Mouse (Mus musculus) embryonic facial prominence, embryonic 14.5 days (tissue): ENCODE measurements around the gene Cxcl10. TPM values are rescaled to one million over a fixed set of nuclear protein-coding genes. Genes with fewer than 3 reads are reported as not detected.

Experiments used
- ATAC-seq: fragments of 200-750 bp; cut with Nextera tagmentation; 2 replicates; pipeline ENCODE4 v1.8.0; 2017; ENCODE audit warnings: low read depth, moderate number of reproducible peaks, moderate TSS enrichment
- DNase-seq: peaks from one replicate; pipeline ENCODE4 v3.0.0-alpha.2; 2015; ENCODE audit warnings: low spot score
- H3K27ac ChIP-seq: fragments of 300-500 bp; sonication (generic); replicated peaks from 2 replicates; pipeline ENCODE4 v1.5.1; 2014; ENCODE audit warnings: low read depth, mild to moderate bottlenecking, low read length, moderate library complexity
- H3K27me3 ChIP-seq: fragments of 300-500 bp; sonication (generic); replicated peaks from 2 replicates; pipeline ENCODE4 v1.6.1; 2014; ENCODE audit warnings: low read length; ENCODE audit not compliant: control insufficient read depth, insufficient read depth
- H3K36me3 ChIP-seq: fragments of 300-500 bp; sonication (generic); 2 replicates; pipeline ENCODE4 v1.6.1; 2014; ENCODE audit warnings: low read length, mixed read lengths; ENCODE audit not compliant: control insufficient read depth, insufficient read depth
- H3K4me1 ChIP-seq: fragments of 300-500 bp; sonication (generic); 2 replicates; pipeline ENCODE4 v1.6.1; 2014; ENCODE audit warnings: antibody characterized with exemption, low read length; ENCODE audit not compliant: control insufficient read depth, insufficient read depth
- H3K4me2 ChIP-seq: fragments of 300-500 bp; sonication (generic); 2 replicates; pipeline ENCODE4 v1.6.1; 2014; ENCODE audit warnings: low read depth, mild to moderate bottlenecking, low read length, moderate library complexity, mixed read lengths
- H3K4me3 ChIP-seq: fragments of 300-500 bp; sonication (generic); 2 replicates; pipeline ENCODE4 v1.5.1; 2014; ENCODE audit warnings: low read depth, mild to moderate bottlenecking, low read length
- H3K9ac ChIP-seq: fragments of 300-500 bp; sonication (generic); 2 replicates; pipeline ENCODE4 v1.6.1; 2014; ENCODE audit warnings: low read depth, mild to moderate bottlenecking, low read length, moderate library complexity, mixed read lengths
- H3K9me3 ChIP-seq: fragments of 300-500 bp; sonication (generic); 2 replicates; pipeline ENCODE4 v1.6.1; 2016; ENCODE audit warnings: low read length; ENCODE audit not compliant: control insufficient read depth
- WGBS: fragments of 180-500 bp; shearing (Covaris S2); extraction: QIAGEN DNeasy Blood & Tissue Kit; methylation state at CpG from one replicate; pipeline ENCODE4 v1.1.7; 2014; 5-methylcytosine and 5-hydroxymethylcytosine counted together
- polyA plus RNA-seq: library from polyadenylated mRNA; unstranded; fragments of >200 nt; fragmentation: Nextera tagmentation; extraction: Ambion mirVana; gene quantifications from 2 replicates; pipeline ENCODE4 v1.2.1, GENCODE M21; 2014

Gene Cxcl10
- polyA plus RNA-seq, 1 experiment from 2014 or later: 1.9 TPM

GRCm38 (mm10) chr5:92374721-92375142 lies 26.0 kb upstream of the Cxcl10 start:
- 72% methylated on average over 6 of the region's 6 CpGs for WGBS
- no peaks in the 10 kb centered on the region for H3K27me3 ChIP-seq
- H3K9ac ChIP-seq: no peak overlapping the region
- ATAC-seq (no peak), DNase-seq (no peak)
- H3K27ac ChIP-seq: no peak overlapping the region
- no peaks in the 10 kb centered on the region for H3K9me3 ChIP-seq
- H3K4me3 ChIP-seq: no peak overlapping the region
- no peak overlapping the region for H3K4me2 ChIP-seq
- no peaks in the 10 kb centered on the region for H3K36me3 ChIP-seq
- peaks cover 3% of the 10 kb centered on the region; the same call in 1 of the 2 replicates for H3K4me1 ChIP-seq

GRCm38 (mm10) chr5:92372605-92373004 lies 23.9 kb upstream of the Cxcl10 start:
- ATAC-seq: no peak
- H3K4me3 ChIP-seq: no peak overlapping the region
- no peak overlapping the region for H3K27ac ChIP-seq
- no peak overlapping the region for H3K4me2 ChIP-seq
- WGBS: 72% methylated on average over 2 of the region's 2 CpGs
- no peaks in the 10 kb centered on the region for H3K9me3 ChIP-seq
- 0 out of 2 replicates have a peak, but pooled peaks cover 5% of the 10 kb centered on the region for H3K4me1 ChIP-seq
- no peaks in the 10 kb centered on the region for H3K36me3 ChIP-seq
- no peaks in the 10 kb centered on the region for H3K27me3 ChIP-seq
- no peak for DNase-seq
- H3K9ac ChIP-seq: no peak overlapping the region

- DNase-seq (no peak), ATAC-seq (peak; percentile 44; the same call in 1 of the 2 replicates)
- no peaks in the 10 kb centered on the region for H3K36me3 ChIP-seq
- no peak overlapping the region for H3K9ac ChIP-seq
- no peak overlapping the region for H3K27ac ChIP-seq
- no peaks in the 10 kb centered on the region for H3K9me3 ChIP-seq
- 0 out of 2 replicates have a peak, but pooled peaks cover 5% of the 10 kb centered on the region for H3K4me1 ChIP-seq
- H3K27me3 ChIP-seq: no peaks in the 10 kb centered on the region
- no peak overlapping the region for H3K4me2 ChIP-seq
- no peak overlapping the region for H3K4me3 ChIP-seq
- 59% methylated on average over 14 of the region's 14 CpGs for WGBS
Observed at GRCm38 (mm10) chr5:92371361-92371976, 22.8 kb upstream of the Cxcl10 start.

- Histone ChIP-seq H3K4me3 (no peak overlapping the region), H3K27me3 (no peaks in the 10 kb centered on the region), H3K27ac (no peak overlapping the region), H3K4me2 (no peak overlapping the region), H3K36me3 (no peaks in the 10 kb centered on the region), H3K9me3 (no peaks in the 10 kb centered on the region), H3K9ac (no peak overlapping the region), H3K4me1 (0 out of 2 replicates have a peak, but pooled peaks cover 5% of the 10 kb centered on the region)
- DNase-seq (no peak), ATAC-seq (no peak)
- 78% methylated on average over 6 of the region's 6 CpGs for WGBS
Observed at GRCm38 (mm10) chr5:92370891-92371290, 22.2 kb upstream of the Cxcl10 start.

GRCm38 (mm10) chr5:92370392-92370791 lies 21.7 kb upstream of the Cxcl10 start:
- Histone ChIP-seq H3K4me3 (no peak overlapping the region), H3K27me3 (no peaks in the 10 kb centered on the region), H3K4me1 (0 out of 2 replicates have a peak, but pooled peaks cover 5% of the 10 kb centered on the region), H3K4me2 (no peak overlapping the region), H3K9ac (no peak overlapping the region), H3K36me3 (no peaks in the 10 kb centered on the region), H3K27ac (no peak overlapping the region), H3K9me3 (no peaks in the 10 kb centered on the region)
- no peak for ATAC-seq
- 80% methylated on average over 6 of the region's 6 CpGs for WGBS
- DNase-seq: no peak

GRCm38 (mm10) chr5:92369151-92369994 lies 20.7 kb upstream of the Cxcl10 start:
- Histone ChIP-seq H3K4me3 (no peak overlapping the region), H3K4me2 (no peak overlapping the region), H3K27me3 (no peaks in the 10 kb centered on the region), H3K9me3 (no peaks in the 10 kb centered on the region), H3K27ac (no peak overlapping the region), H3K4me1 (0 out of 2 replicates have a peak, but pooled peaks cover 5% of the 10 kb centered on the region), H3K9ac (no peak overlapping the region), H3K36me3 (no peaks in the 10 kb centered on the region)
- ATAC-seq (peak; percentile 83; the same call in 1 of the 2 replicates), DNase-seq (peak; percentile 50)
- 70% methylated on average over 13 of the region's 13 CpGs for WGBS

- Histone ChIP-seq H3K27me3 (no peaks in the 10 kb centered on the region), H3K9ac (no peak overlapping the region), H3K4me2 (no peak overlapping the region), H3K36me3 (no peaks in the 10 kb centered on the region), H3K4me1 (0 out of 2 replicates have a peak, but pooled peaks cover 5% of the 10 kb centered on the region), H3K27ac (no peak overlapping the region), H3K9me3 (no peaks in the 10 kb centered on the region), H3K4me3 (no peak overlapping the region)
- WGBS: 49% methylated on average over 10 of the region's 10 CpGs
- DNase-seq (peak; percentile 52), ATAC-seq (peak; percentile 30; the same call in 1 of the 2 replicates)
Observed at GRCm38 (mm10) chr5:92368392-92368791, 19.7 kb upstream of the Cxcl10 start.

- H3K9me3 ChIP-seq: no peaks in the 10 kb centered on the region
- H3K4me3 ChIP-seq: no peak overlapping the region
- 0 out of 2 replicates have a peak, but pooled peaks cover 5% of the 10 kb centered on the region for H3K4me1 ChIP-seq
- no peak overlapping the region for H3K9ac ChIP-seq
- no peak overlapping the region for H3K4me2 ChIP-seq
- H3K36me3 ChIP-seq: no peaks in the 10 kb centered on the region
- DNase-seq (no peak), ATAC-seq (no peak)
- H3K27me3 ChIP-seq: no peaks in the 10 kb centered on the region
- WGBS: 65% methylated on average over 6 of the region's 6 CpGs
- no peak overlapping the region for H3K27ac ChIP-seq
Observed at GRCm38 (mm10) chr5:92366565-92366964, 17.9 kb upstream of the Cxcl10 start.
